Mouse (Mus musculus) liver, embryonic 14.5 days (tissue): ENCODE measurements at regions not wholly inside any gene's neighbourhood (a gene's known extent, or its start where the extent isn't known, plus 50 kb on each side); places are given as distances from the start of the nearest gene placed in this dataset.

ENCODE experiments used
- ATAC-seq: fragments of 200-750 bp; cut with Nextera tagmentation; 2 replicates; pipeline ENCODE4 v1.8.0; 2017; ENCODE audit warnings: moderate number of reproducible peaks, mild to moderate bottlenecking, moderate library complexity; ENCODE audit not compliant: insufficient read depth
- DNase-seq, 3 experiments: peaks; one replicate each; pipeline ENCODE4 v3.0.0-alpha.2; 2012 to 2013; ENCODE audit warnings: low read depth in 3 of 3, low spot score in 3 of 3
- H3K27ac ChIP-seq: fragments of 300-500 bp; sonication (generic); 2 replicates; pipeline ENCODE4 v1.5.1; 2014; ENCODE audit warnings: moderate library complexity, mild to moderate bottlenecking, control low read depth, inconsistent platforms
- H3K27me3 ChIP-seq: fragments of 300-500 bp; sonication (generic); 2 replicates; pipeline ENCODE4 v1.6.1; 2014; ENCODE audit warnings: mild to moderate bottlenecking, low read length, moderate library complexity; ENCODE audit not compliant: control insufficient read depth, insufficient read depth
- H3K36me3 ChIP-seq: fragments of 300-500 bp; sonication (generic); replicated peaks from 2 replicates; pipeline ENCODE4 v1.6.1; 2014; ENCODE audit warnings: low read depth; ENCODE audit not compliant: control insufficient read depth, insufficient read depth
- H3K4me1 ChIP-seq, 2 experiments: fragments of 200-500 bp in 1 of 2; fragments of 300-500 bp in 1 of 2; sonication (generic) in 1 of 2; replicated peaks; 2 replicates each; pipeline ENCODE4 v1.6.1; 2012 to 2014; ENCODE audit warnings: antibody characterized with exemption in 1 of 2, inconsistent platforms in 1 of 2, low read length in 1 of 2; ENCODE audit not compliant: control insufficient read depth in 2 of 2, insufficient read depth in 2 of 2
- H3K4me2 ChIP-seq: fragments of 300-500 bp; sonication (generic); 2 replicates; pipeline ENCODE4 v1.6.1; 2014; ENCODE audit warnings: low read depth, mild to moderate bottlenecking, control low read depth, moderate library complexity
- H3K4me3 ChIP-seq, 2 experiments: fragments of 200-500 bp in 1 of 2; fragments of 300-500 bp in 1 of 2; sonication (generic) in 1 of 2; 2 replicates each; pipeline ENCODE4 v1.5.1; 2012 to 2014; ENCODE audit warnings: low read depth in 2 of 2, low read length in 2 of 2, mild to moderate bottlenecking in 2 of 2, control low read depth in 1 of 2, inconsistent platforms in 1 of 2, moderate library complexity in 1 of 2; ENCODE audit not compliant: insufficient read depth in 1 of 2
- H3K9ac ChIP-seq: fragments of 300-500 bp; sonication (generic); replicated peaks from 2 replicates; pipeline ENCODE4 v1.6.1; 2014; ENCODE audit warnings: mild to moderate bottlenecking, control low read depth, moderate library complexity
- H3K9me3 ChIP-seq: fragments of 300-500 bp; sonication (generic); 2 replicates; pipeline ENCODE4 v1.6.1; 2016; ENCODE audit warnings: low read length, mixed read lengths; ENCODE audit not compliant: control insufficient read depth
- CTCF ChIP-seq: IDR thresholded peaks from 2 replicates; pipeline ENCODE4 v1.5.1; 2016; ENCODE audit warnings: antibody characterized with exemption, low read depth, control low read depth
- EP300 ChIP-seq: IDR thresholded peaks from 2 replicates; pipeline ENCODE4 v1.6.1; 2016; ENCODE audit warnings: antibody characterized with exemption, low read depth
- WGBS: fragments of 180-500 bp; shearing (Covaris S2); extraction: QIAGEN DNeasy Blood & Tissue Kit; methylation state at CpG from one replicate; pipeline ENCODE4 v1.1.7; 2014; ENCODE audit not compliant: insufficient replicate concordance; 5-methylcytosine and 5-hydroxymethylcytosine counted together

DNA sequence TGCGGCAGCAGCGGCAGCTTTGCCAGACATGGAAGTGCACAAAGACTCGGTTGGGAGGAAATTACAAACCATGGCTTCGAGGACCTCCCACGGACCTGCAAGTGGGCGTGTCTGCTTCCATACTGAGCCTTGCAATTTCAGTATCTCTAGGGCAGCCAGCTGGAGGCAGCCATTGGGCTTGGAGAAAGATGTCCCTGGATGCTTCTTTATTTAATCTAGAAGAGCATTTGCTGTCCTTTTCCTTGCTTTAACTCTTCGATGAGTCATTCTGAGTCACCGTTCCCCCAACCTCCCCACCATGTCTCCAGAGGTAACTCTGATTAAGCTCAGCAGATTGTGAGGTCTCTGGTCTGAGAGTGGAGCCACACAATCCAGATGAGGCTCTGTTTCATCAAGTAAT is 145.8 kb downstream of the Il20rb start:
- WGBS = 60% methylated on average over 8 of the region's 8 CpGs
- Histone ChIP-seq H3K4me2 (no peak overlapping the region), H3K27me3 (no peaks in the 10 kb centered on the region), H3K9ac (no peak overlapping the region), H3K36me3 (no peaks in the 10 kb centered on the region), H3K27ac (no peak overlapping the region), H3K4me1 (no peaks in the 10 kb centered on the region), H3K4me3 (no peak overlapping the region), H3K9me3 (no peaks in the 10 kb centered on the region)
- TF ChIP-seq EP300 (no peak), CTCF (no peak)
- no peak for DNase-seq
- ATAC-seq = no peak

DNA sequence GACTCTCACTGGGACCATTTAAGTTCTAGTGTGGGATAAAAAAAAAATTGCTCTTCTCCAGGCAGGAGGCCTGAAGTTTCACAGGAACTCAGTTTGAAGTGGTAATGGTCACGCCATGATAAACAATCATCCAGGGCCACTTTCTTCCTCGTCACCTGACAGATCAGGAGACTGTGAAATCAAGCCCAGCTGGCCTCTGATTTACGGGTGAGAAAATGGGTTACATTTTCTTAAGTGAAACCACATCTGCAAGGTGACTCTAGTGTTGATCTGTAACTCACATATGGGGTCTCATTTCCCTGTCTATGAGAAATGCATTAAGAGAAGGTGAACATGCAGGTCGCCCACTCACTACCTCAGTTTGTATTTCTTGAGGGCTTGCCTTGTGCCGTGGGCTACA is 178.8 kb downstream of the Il20rb start:
- Histone ChIP-seq H3K9ac (no peak overlapping the region), H3K27me3 (no peaks in the 10 kb centered on the region), H3K4me3 (no peak overlapping the region), H3K4me2 (no peak overlapping the region), H3K4me1 (no peaks in the 10 kb centered on the region), H3K9me3 (no peaks in the 10 kb centered on the region), H3K27ac (no peak overlapping the region), H3K36me3 (no peaks in the 10 kb centered on the region)
- no peak for ATAC-seq
- no peak for DNase-seq
- no peak for TF ChIP-seq EP300
- no peak for TF ChIP-seq CTCF
- WGBS = 49% methylated on average over 5 of the region's 5 CpGs

DNA sequence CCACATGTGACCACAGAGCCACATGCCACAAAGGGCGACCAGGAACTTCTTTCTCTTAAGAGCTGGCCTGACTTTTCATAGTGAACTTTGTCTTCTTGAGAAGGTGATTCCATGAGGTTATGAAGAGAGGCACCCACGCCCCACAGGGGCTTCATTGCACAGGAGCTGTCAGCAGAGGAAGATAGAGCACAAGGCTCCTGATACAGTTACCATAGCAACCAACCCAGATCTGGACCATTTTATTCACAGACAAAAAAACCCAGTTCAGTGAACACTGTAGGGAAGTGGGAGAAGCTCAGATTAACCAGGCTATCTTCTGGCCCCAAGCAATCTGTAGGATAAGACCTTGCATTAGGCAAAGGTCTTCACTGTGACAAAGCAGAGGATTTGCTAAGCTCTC is 179.2 kb downstream of the Il20rb start:
- Histone ChIP-seq H3K27me3 (no peaks in the 10 kb centered on the region), H3K9me3 (no peaks in the 10 kb centered on the region), H3K4me3 (no peak overlapping the region), H3K9ac (no peak overlapping the region), H3K27ac (no peak overlapping the region), H3K4me1 (no peaks in the 10 kb centered on the region), H3K4me2 (no peak overlapping the region), H3K36me3 (no peaks in the 10 kb centered on the region)
- ATAC-seq (no peak), DNase-seq (no peak)
- WGBS = 33% methylated on average over 2 of the region's 2 CpGs
- TF ChIP-seq CTCF = no peak
- no peak for TF ChIP-seq EP300

DNA sequence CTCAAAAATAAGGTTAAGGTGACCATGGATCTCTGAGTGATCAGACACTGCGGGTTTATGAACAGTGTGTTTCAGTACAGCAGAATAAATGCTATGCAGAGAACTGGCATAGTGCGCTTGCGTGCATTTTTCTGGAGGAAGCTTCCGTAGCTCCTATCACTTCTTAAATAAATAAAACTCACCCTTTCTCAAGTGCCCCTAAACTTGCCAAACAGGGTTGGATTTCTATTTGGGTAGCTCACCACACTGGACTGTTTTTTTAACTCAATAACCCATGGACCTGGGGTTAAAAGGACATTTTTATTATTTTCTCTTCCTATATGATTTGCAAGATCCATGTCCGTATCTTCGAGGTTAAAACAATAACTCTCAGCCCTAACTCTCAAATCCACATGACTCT is 182.8 kb downstream of the Il20rb start:
- ATAC-seq (no peak), DNase-seq (no peak)
- no peak overlapping the region for H3K9ac ChIP-seq
- H3K27me3 ChIP-seq = no peaks in the 10 kb centered on the region
- no peak overlapping the region for H3K4me2 ChIP-seq
- 62% methylated on average over 6 of the region's 6 CpGs for WGBS
- no peaks in the 10 kb centered on the region for H3K9me3 ChIP-seq
- H3K36me3 ChIP-seq = no peaks in the 10 kb centered on the region
- no peak overlapping the region for H3K4me3 ChIP-seq
- H3K27ac ChIP-seq = no peak overlapping the region
- no peak for TF ChIP-seq EP300
- no peak for TF ChIP-seq CTCF
- H3K4me1 ChIP-seq = no peaks in the 10 kb centered on the region

DNA sequence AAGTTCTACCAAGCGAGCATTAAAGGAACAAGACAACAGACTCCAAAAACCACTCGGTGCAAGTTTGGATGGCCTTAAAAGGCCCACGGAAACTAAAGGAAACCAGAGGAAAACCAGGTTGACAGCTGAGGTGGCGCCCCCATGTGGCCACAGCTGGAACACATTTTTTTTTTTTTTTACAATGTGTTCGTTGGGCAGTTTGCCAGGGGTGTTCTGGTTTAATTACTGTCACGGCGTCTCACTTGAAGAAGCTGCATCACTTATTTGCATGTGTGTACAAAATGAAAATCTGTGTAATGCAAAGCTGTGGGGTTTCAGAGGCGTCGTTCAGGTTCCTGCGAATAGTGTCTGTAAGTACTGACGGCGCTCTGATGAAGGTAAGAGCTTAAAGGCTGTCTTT is 185.0 kb downstream of the Il20rb start:
- no peaks in the 10 kb centered on the region for H3K36me3 ChIP-seq
- 58% methylated on average over 12 of the region's 12 CpGs for WGBS
- no peak overlapping the region for H3K9ac ChIP-seq
- DNase-seq (no peak), ATAC-seq (no peak)
- no peaks in the 10 kb centered on the region for H3K9me3 ChIP-seq
- TF ChIP-seq EP300 (no peak), CTCF (peak; percentile 66)
- no peak overlapping the region for H3K4me2 ChIP-seq
- no peaks in the 10 kb centered on the region for H3K27me3 ChIP-seq
- no peak overlapping the region for H3K4me3 ChIP-seq
- H3K4me1 ChIP-seq = no peaks in the 10 kb centered on the region
- H3K27ac ChIP-seq = no peak overlapping the region
